Mouse (Mus musculus): ENCODE measurements around the gene Gnb4.

- no peak for TF ChIP-seq CTCF (IDR thresholded peaks at IDR 0.05; ENCODE audit: extremely low read depth, insufficient read length, insufficient replicate concordance, low read depth, low read length)
- no peak for TF ChIP-seq POLR2A (IDR thresholded peaks at IDR 0.05; ENCODE audit: low read depth, low read length)
These were observed 32.9 kb downstream of the Gnb4 start for GRCm38 (mm10) chr3:32583489-32583888.
